Mouse (Mus musculus) embryonic facial prominence, embryonic 15.5 days (tissue): ENCODE data around the gene Gtsf1. TPM values are rescaled to one million over a fixed set of nuclear protein-coding genes. Genes with fewer than 3 reads are reported as not detected.

Experiments
- ATAC-seq: fragments of 200-750 bp; cut with Nextera tagmentation; 2 replicates; pipeline ENCODE4 v1.8.0; 2017; ENCODE audit warnings: low read depth, moderate TSS enrichment; ENCODE audit not compliant: insufficient number of reproducible peaks, low FRiP score, low TSS enrichment
- H3K27ac ChIP-seq: fragments of 300-500 bp; sonication (generic); replicated peaks from 2 replicates; pipeline ENCODE4 v1.5.1; 2015; ENCODE audit warnings: mild to moderate bottlenecking, inconsistent platforms
- H3K27me3 ChIP-seq: fragments of 300-500 bp; sonication (generic); 2 replicates; pipeline ENCODE4 v1.6.1; 2015; ENCODE audit warnings: inconsistent platforms
- H3K36me3 ChIP-seq: fragments of 300-500 bp; sonication (generic); 2 replicates; pipeline ENCODE4 v1.6.1; 2015; ENCODE audit warnings: mild to moderate bottlenecking, inconsistent platforms
- H3K4me1 ChIP-seq: fragments of 300-500 bp; sonication (generic); 2 replicates; pipeline ENCODE4 v1.6.1; 2015; ENCODE audit warnings: inconsistent platforms
- H3K4me2 ChIP-seq: fragments of 300-500 bp; sonication (generic); replicated peaks from 2 replicates; pipeline ENCODE4 v1.6.1; 2015; ENCODE audit warnings: mild to moderate bottlenecking, inconsistent platforms
- H3K4me3 ChIP-seq: fragments of 300-500 bp; sonication (generic); replicated peaks from 2 replicates; pipeline ENCODE4 v1.5.1; 2015; ENCODE audit warnings: mild to moderate bottlenecking, inconsistent platforms
- H3K9ac ChIP-seq: fragments of 300-500 bp; sonication (generic); 2 replicates; pipeline ENCODE4 v1.6.1; 2015; ENCODE audit warnings: inconsistent platforms
- H3K9me3 ChIP-seq: fragments of 300-500 bp; sonication (generic); replicated peaks from 2 replicates; pipeline ENCODE4 v1.6.1; 2016; ENCODE audit warnings: inconsistent platforms
- WGBS: fragments of 180-500 bp; shearing (Covaris S2); methylation state at CpG from one replicate; pipeline ENCODE4 v1.1.7; 2015; 5-methylcytosine and 5-hydroxymethylcytosine counted together
- polyA plus RNA-seq: library from polyadenylated mRNA; unstranded; fragments of >200 nt; fragmentation: Nextera tagmentation; extraction: Ambion mirVana; gene quantifications from 2 replicates; pipeline ENCODE4 v1.2.1, GENCODE M21; 2015

Gtsf1 gene
- polyA plus RNA-seq, 1 experiment from 2014 or later: not detected

DNA sequence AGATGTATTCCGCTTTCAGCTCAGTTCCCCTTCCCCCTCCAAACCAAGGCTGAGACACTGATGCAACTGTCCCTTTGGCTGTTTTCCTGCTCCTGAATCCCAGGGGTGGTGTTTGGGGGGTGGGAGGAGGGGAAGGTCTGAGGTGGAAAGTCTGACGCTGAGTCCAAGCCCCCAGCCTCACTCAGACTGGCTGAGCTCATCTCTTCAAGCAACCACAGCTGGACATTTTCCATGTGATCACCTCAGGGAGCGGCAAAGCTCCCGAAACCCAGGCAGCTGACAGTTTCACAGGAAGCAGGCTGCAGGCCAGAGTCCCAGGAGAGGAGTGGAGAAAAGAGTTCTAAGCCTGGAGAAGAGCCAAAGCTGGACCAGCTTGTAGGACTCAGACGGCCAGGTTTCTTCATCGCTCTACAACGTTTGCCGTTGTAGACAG, 53.4 kb downstream of the Gtsf1 start:
- Histone ChIP-seq H3K4me2 (no peak overlapping the region), H3K9ac (no peak overlapping the region), H3K36me3 (no peaks in the 10 kb centered on the region), H3K27ac (no peak overlapping the region), H3K27me3 (no peaks in the 10 kb centered on the region; the same call in 1 of the 2 replicates), H3K9me3 (no peaks in the 10 kb centered on the region), H3K4me3 (no peak overlapping the region), H3K4me1 (peaks cover 13% of the 10 kb centered on the region)
- no peak for ATAC-seq
- 56% methylated on average over 8 of the region's 8 CpGs for WGBS

DNA sequence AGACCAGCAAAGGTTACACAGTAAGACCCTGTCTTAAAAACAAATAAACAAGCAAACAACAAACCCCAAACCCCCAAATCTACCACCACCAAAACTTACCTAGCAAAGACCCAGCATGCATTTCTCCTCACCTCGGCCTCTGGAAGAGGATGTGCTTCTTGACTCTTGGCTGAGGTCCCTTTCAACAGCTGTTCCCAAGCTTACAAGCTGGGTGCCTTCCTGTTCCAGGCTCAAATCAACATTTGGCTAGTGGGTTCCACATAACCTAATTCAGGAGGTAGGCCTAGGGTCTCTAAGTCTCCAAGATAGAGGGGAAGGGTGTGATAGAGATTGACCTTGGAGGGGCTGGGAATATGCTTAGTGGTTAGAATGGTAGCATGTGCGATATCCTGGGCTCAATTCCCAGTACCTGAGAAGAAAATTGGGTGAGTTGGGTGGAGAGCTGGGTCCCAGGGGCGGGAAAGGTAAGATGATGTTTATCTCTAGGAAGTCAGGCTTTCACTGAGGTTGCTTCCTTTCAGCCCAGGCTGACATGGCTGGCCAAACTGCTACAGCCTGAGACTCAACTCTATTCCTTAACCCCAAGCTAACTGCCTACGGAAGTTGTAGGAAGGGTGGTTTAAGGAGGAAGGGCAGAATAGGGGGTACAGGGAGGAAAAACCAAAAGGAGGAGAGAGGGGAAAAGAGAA, 55.0 kb downstream of the Gtsf1 start:
- Histone ChIP-seq H3K36me3 (no peaks in the 10 kb centered on the region), H3K9me3 (no peaks in the 10 kb centered on the region), H3K9ac (no peak overlapping the region), H3K27me3 (no peaks in the 10 kb centered on the region; the same call in 1 of the 2 replicates), H3K27ac (no peak overlapping the region), H3K4me2 (no peak overlapping the region), H3K4me1 (peaks cover 22% of the 10 kb centered on the region), H3K4me3 (no peak overlapping the region)
- 76% methylated on average over 4 of the region's 4 CpGs for WGBS
- no peak for ATAC-seq

DNA sequence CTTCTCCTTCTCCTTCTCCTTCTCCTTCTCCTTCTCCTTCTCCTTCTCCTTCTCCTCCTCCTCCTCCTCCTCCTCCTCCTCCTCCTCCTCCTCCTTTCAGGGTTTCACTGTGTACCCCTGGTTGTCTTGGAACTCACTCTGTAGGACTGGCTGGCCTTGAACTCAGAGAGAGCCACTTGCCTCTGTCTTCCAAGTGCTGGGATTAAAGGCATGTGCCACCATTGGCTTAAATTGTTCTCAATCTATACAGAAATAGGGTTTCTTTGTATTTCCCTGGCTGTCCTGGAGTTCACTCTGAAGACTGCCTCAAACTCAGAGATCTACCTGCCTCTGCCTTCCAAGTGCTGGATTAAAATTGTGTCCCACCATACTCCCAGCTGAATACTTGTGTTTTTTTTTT, 57.8 kb downstream of the Gtsf1 start:
- Histone ChIP-seq H3K9ac (no peak overlapping the region), H3K4me1 (peaks cover 19% of the 10 kb centered on the region), H3K27me3 (no peaks in the 10 kb centered on the region; the same call in 1 of the 2 replicates), H3K9me3 (no peaks in the 10 kb centered on the region), H3K4me3 (no peak overlapping the region), H3K36me3 (no peaks in the 10 kb centered on the region), H3K27ac (no peak overlapping the region), H3K4me2 (no peak overlapping the region)
- ATAC-seq: no peak

DNA sequence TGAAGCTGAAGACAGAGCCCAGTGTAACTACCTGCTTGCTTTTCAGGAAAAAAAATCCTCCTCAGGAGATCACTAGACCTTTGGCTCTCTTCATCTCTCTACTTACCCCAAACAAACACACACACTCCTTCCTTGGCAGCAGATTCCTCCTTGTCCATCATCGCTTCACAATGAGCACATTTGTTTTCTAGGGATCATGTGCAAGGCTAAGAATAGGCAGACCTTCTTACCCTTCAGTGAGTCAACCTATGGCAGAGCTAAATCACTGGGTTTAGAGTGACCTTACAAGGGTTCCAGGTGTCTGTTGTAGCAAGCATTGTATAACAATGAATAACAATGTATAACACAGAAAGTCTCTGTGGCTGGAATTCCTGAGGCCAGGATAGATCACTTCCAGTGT, 58.5 kb downstream of the Gtsf1 start:
- Histone ChIP-seq H3K9me3 (no peaks in the 10 kb centered on the region), H3K4me1 (peaks cover 24% of the 10 kb centered on the region), H3K27me3 (no peaks in the 10 kb centered on the region; the same call in 1 of the 2 replicates), H3K9ac (no peak overlapping the region), H3K4me2 (no peak overlapping the region), H3K27ac (peak overlapping the region; percentile 48; the same call in 1 of the 2 replicates), H3K4me3 (no peak overlapping the region), H3K36me3 (no peaks in the 10 kb centered on the region)
- no peak for ATAC-seq
- WGBS: 70% methylated on average over 1 of the region's 1 CpGs

DNA sequence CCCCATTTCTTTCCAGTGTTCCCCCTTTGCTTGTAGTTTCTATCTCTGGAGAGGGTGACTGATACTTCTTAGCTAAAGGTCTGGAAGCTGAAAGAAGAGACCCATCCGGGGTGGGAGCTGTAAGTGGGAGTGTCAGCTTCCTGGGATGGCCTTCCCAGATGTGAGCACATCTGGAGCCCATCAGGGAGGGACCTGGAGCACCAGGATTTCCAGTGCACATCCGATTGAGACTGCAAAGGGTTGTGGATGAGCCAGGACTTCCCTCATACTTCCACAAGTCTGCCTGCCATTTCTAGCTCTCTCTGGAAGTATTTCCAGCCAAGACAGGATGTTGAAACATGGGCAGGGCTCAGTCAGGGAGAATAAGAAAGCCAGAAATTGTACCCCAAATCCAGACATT, 59.1 kb downstream of the Gtsf1 start:
- H3K9ac ChIP-seq: no peak overlapping the region
- H3K36me3 ChIP-seq: no peaks in the 10 kb centered on the region
- H3K9me3 ChIP-seq: no peaks in the 10 kb centered on the region
- 19% methylated on average over 2 of the region's 2 CpGs for WGBS
- no peak overlapping the region for H3K4me3 ChIP-seq
- ATAC-seq: no peak
- no peaks in the 10 kb centered on the region; the same call in 1 of the 2 replicates for H3K27me3 ChIP-seq
- H3K4me2 ChIP-seq: no peak overlapping the region
- peaks cover 21% of the 10 kb centered on the region for H3K4me1 ChIP-seq
- H3K27ac ChIP-seq: peak overlapping the region; percentile 48

DNA sequence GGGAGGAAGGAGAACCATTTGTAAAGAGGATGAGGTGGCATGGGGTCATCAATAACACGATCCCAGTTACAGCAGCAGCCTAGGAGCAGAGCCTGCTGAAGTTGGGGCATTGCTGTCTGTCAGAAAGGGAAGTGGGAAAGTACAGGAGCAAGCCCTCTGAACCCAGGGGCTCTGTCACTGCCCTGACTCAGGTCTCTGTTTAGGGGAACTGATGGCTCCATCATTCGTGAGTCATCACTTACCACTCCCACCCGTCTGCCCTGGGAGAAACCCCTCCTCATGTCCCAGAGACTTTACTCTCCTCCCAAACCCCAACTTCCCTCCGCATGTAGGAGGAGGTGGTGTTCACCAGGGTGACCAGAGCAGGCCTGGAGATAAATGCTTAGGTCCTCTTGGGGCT, 59.8 kb downstream of the Gtsf1 start:
- no peak for ATAC-seq
- H3K4me3 ChIP-seq: no peak overlapping the region
- H3K9me3 ChIP-seq: no peaks in the 10 kb centered on the region
- H3K27ac ChIP-seq: no peak overlapping the region
- no peak overlapping the region for H3K4me2 ChIP-seq
- WGBS: 52% methylated on average over 4 of the region's 4 CpGs
- no peak overlapping the region for H3K9ac ChIP-seq
- H3K36me3 ChIP-seq: no peaks in the 10 kb centered on the region
- H3K4me1 ChIP-seq: peaks cover 21% of the 10 kb centered on the region
- no peaks in the 10 kb centered on the region; the same call in 1 of the 2 replicates for H3K27me3 ChIP-seq

DNA sequence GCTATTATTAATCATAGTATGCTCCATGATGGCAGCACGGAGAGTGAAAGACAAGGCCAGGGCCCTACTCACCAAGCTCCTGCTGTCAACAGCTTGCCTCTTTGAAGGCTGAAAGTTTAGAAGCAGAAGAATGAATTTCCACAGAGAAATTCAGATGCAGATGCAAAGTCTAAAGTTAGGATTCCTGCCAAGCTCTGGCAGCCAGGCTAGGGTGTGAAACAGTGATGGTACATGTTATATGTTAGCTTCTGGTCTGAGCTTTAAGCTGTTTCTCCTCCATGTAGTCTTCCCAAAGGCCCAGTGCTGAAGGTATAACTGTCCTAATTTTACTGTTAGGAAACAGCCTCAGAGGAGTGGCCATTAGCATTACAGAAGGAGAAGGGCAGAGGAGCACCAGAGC, 61.1 kb downstream of the Gtsf1 start:
- H3K27me3 ChIP-seq: no peaks in the 10 kb centered on the region
- H3K36me3 ChIP-seq: no peaks in the 10 kb centered on the region
- no peak overlapping the region for H3K9ac ChIP-seq
- 77% methylated on average over 1 of the region's 1 CpGs for WGBS
- H3K27ac ChIP-seq: no peak overlapping the region
- H3K4me3 ChIP-seq: no peak overlapping the region
- ATAC-seq: no peak
- H3K4me2 ChIP-seq: no peak overlapping the region
- H3K9me3 ChIP-seq: no peaks in the 10 kb centered on the region
- H3K4me1 ChIP-seq: peaks cover 32% of the 10 kb centered on the region

DNA sequence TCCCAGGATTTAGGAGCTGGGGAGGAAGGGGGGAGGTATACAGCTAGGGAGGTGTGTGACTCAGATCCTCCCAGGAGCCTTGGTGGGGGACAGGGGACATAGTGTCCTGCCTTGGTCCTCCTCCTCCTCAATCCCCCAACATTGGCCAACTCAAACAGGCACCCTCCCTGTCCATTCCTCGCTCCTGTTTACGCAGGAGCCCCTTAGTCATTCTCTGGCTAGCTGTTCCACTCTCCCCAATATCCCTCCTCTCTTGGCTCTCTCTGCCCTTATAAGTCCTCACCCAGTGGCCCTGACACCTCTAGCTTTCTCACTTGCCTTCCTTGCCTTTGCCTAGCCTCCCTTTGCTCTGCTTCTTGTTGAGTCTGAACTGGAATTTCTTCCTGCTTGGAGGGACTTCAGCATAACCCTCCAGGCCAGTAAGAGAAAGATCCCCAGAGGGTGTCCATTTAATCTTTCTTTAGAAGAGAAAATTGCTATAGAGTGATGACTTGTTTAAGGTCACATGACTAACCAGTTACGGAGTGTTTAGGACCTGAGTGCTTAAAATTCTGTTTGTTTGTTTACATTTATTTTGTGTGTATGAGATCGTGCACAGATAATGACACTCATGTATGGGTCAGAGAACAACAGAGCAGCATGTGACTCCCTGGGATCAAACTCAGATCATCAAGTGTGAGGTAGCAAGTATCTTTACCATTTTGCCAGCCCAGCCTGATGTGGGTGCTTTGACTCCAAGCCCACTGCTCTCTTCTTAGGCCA, 61.9 kb downstream of the Gtsf1 start:
- Histone ChIP-seq H3K27ac (no peak overlapping the region), H3K27me3 (no peaks in the 10 kb centered on the region), H3K36me3 (no peaks in the 10 kb centered on the region), H3K9me3 (no peaks in the 10 kb centered on the region), H3K4me3 (no peak overlapping the region), H3K9ac (no peak overlapping the region), H3K4me2 (no peak overlapping the region), H3K4me1 (peaks cover 36% of the 10 kb centered on the region)
- ATAC-seq: no peak
- 83% methylated on average over 4 of the region's 4 CpGs for WGBS

DNA sequence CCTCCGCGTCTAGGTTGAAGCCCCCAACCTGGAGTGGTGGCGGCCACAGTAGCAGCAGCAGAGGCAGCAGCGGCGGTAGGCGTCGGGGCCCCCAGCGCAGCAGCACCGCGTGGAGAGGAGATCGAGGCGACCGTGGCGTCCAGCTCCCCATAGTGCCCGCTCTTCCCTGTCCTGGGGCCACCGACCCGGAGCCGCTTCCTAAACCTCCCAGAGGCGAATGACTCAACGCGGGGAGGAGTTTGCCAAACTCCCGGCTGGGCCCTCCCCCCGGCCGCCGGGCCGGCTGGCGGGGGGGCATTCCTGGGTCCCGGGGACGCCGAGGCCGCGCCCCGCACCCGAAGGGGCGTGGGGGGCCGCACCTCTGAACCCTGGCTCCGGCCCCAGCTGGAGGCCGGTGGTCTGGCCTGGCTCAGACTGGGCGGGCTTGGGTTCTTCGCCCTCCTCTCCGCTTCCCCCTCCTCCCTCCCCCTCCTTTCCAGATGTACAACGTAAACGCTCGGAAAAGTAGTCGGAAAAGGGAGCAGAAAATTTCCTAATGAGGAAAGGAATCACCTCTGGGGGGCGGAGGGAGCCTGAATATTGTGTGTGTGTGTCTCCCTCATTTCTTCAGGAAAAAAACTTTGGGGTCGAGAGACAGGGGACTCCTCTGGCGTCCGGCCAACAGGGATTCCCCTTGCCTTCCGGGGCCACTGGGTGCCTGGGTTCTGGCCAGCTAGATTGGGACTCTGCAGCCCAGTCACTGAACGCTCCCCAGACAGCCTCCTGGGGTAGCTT, 63.7 kb downstream of the Gtsf1 start, which contains the start of gene Itga5:
Itga5 (minus strand) TSS at position 388 of the 774 bp plus-strand sequence.
- Histone ChIP-seq H3K9me3 (no peaks in the 10 kb centered on the region), H3K9ac (peak within 1 kb of the TSS; percentile 85), H3K4me1 (peaks cover 33% of the 10 kb centered on the region), H3K27ac (peak within 1 kb of the TSS; percentile 92), H3K4me3 (peak within 1 kb of the TSS; percentile 94), H3K27me3 (no peaks in the 10 kb centered on the region), H3K4me2 (peak within 1 kb of the TSS; percentile 64), H3K36me3 (no peaks in the 10 kb centered on the region)
- peak; percentile 75 for ATAC-seq
- WGBS: 0% methylated on average over 45 of the region's 51 CpGs

DNA sequence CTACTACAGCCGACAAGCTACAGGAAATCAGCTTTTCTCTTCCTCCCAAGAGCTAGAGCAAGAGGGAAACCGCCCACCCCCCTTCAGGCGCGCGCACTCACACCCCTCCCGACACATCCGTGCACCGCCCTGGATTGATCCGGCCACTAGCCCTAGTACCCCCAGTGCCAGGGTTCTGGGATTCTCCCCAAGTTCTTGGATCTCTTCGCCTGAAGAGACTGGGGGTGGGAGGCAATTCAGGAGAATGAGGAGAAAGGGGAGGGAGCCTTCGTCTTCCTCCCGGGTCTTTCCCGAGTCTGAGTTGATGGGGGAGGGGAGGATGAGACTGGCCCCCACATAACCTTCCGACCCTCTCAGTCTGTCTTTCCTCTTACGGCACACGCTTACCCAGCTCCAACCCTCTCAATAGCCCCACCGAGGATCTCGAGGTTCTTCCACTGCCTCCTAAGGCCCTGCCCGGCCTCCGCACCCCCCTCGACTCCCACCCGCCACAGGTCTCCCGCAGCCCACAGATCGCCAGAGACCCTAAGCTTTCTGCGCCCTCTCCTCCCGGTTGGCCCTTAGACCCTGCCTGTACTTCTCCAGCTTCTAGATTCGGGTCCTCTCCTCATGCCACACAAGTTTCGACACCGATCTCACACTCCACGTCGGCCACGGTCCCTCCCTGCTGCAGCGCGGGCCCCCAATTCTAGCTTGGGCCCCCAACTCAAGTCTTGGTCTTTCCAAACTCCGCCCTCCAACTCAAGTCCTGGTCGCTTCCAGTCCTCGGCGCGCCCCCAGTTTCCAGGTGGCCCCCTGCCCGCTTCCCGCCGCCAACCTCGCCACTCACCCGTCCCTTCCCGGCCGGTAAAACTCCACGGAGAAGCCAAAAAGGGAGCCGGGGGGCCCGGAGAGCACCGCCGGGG, 64.5 kb downstream of the Gtsf1 start:
- H3K27ac ChIP-seq: peak overlapping the region; percentile 92
- H3K27me3 ChIP-seq: no peaks in the 10 kb centered on the region
- under 1% methylated on average over 51 of the region's 51 CpGs for WGBS
- peak overlapping the region; percentile 85 for H3K9ac ChIP-seq
- peak overlapping the region; percentile 94 for H3K4me3 ChIP-seq
- peak; percentile 75; the same call in 1 of the 2 replicates for ATAC-seq
- H3K9me3 ChIP-seq: no peaks in the 10 kb centered on the region
- H3K4me2 ChIP-seq: peak overlapping the region; percentile 64
- H3K36me3 ChIP-seq: no peaks in the 10 kb centered on the region
- H3K4me1 ChIP-seq: peaks cover 27% of the 10 kb centered on the region
